Mouse (Mus musculus) regulatory T cell (primary cell): ENCODE data around the gene Gm20814.
"Not testable (repeated sequence)": the region's sequence is repeated elsewhere in the genome, so short reads cannot be mapped to it uniquely, and the experiment has no call there.

Experiments
- in situ Hi-C: fragments of 300-600 bp; cut with MboI, MseI; formaldehyde crosslinking; loops from one replicate; pipeline ENCODE4 v1.15.1; 2025; ENCODE audit warnings: high pct_unique_total_duplicates

The Gm20814 gene

DNA sequence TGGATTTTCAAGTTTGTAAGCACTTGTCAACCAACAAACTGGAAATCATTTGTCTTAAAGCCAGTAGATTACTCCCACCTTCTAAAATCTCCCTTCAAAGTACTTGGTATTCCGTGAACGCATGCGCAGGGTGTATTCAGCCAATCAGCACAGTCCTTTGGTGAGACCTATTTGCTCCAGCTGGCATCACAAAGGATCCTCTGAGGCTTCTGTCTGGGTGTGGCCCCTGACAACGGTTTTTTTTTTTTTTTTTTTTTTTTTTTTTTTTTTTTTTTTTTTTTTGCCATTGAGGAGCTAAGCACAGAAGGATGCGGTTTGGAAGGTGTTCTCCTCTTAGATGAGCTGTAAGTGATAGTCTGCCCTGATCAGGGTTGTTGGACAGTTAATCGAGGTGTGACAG is at the start of gene Gm20814:
Gm20814 (plus strand) TSS at position 301 of the 400 bp plus-strand sequence.
- in situ Hi-C loops = not testable (repeated sequence)
